Mouse (Mus musculus): Measurements from ENCODE around the gene Lmx1b. TPM values are rescaled to one million over a fixed set of nuclear protein-coding genes. Genes with fewer than 3 reads are reported as not detected.

The Lmx1b gene
- total RNA-seq (2021): under 1 TPM; 0.12 to 0.23 TPM

- DNase-seq: no peak
Measured at GRCm38 (mm10) chr2:33640171-33640721, at the start of gene Lmx1b. Gene Lmx1b (minus strand): TSS chr2:33640511.

- DNase-seq: peak; percentile 69
Measured at GRCm38 (mm10) chr2:33689880-33690462, 49.7 kb upstream of the Lmx1b start.

GRCm38 (mm10) chr2:33689155-33689879 lies 49.0 kb upstream of the Lmx1b start:
- no peak for DNase-seq

GRCm38 (mm10) chr2:33683594-33683993 lies 43.3 kb upstream of the Lmx1b start:
- no peak for DNase-seq

GRCm38 (mm10) chr2:33683095-33683494 lies 42.8 kb upstream of the Lmx1b start:
- DNase-seq: no peak

GRCm38 (mm10) chr2:33682219-33682618 lies 41.9 kb upstream of the Lmx1b start:
- DNase-seq: peak; percentile 81

- no peak for DNase-seq
Measured at GRCm38 (mm10) chr2:33678950-33679654, 38.8 kb upstream of the Lmx1b start.

GRCm38 (mm10) chr2:33672701-33673472 lies 32.6 kb upstream of the Lmx1b start:
- DNase-seq: no peak

GRCm38 (mm10) chr2:33668741-33669140 lies 28.4 kb upstream of the Lmx1b start:
- DNase-seq: no peak

GRCm38 (mm10) chr2:33666388-33666945 lies 26.2 kb upstream of the Lmx1b start:
- no peak for DNase-seq

GRCm38 (mm10) chr2:33665363-33666058 lies 25.2 kb upstream of the Lmx1b start:
- DNase-seq: peak; percentile 51

- DNase-seq: no peak
Measured at GRCm38 (mm10) chr2:33664661-33665060, 24.4 kb upstream of the Lmx1b start.

- DNase-seq: peak; percentile 37
Measured at GRCm38 (mm10) chr2:33659288-33659629, 18.9 kb upstream of the Lmx1b start.

- DNase-seq: no peak
Measured at GRCm38 (mm10) chr2:33658602-33659287, 18.4 kb upstream of the Lmx1b start.

- DNase-seq: no peak
Measured at GRCm38 (mm10) chr2:33652517-33653198, 12.3 kb upstream of the Lmx1b start.

- no peak for DNase-seq
Measured at GRCm38 (mm10) chr2:33649371-33649770, 9.1 kb upstream of the Lmx1b start.

GRCm38 (mm10) chr2:33648894-33649293 lies 8.6 kb upstream of the Lmx1b start:
- no peak for DNase-seq

GRCm38 (mm10) chr2:33646283-33646550 lies 5.9 kb upstream of the Lmx1b start:
- no peak for DNase-seq

- DNase-seq: no peak
Measured at GRCm38 (mm10) chr2:33645538-33646282, 5.4 kb upstream of the Lmx1b start.

All from heart, postnatal 4 days (tissue).